Mouse (Mus musculus) small intestine, adult 2 months (tissue): ENCODE results near the gene Prokr2.

Experiments used
- CTCF ChIP-seq: fragments of 200-500 bp; IDR thresholded peaks from 2 replicates; pipeline ENCODE4 v1.5.1; 2012; ENCODE audit warnings: low read depth, mild to moderate bottlenecking, control low read depth, inconsistent platforms, low read length, moderate library complexity, mixed read lengths; ENCODE audit not compliant: insufficient replicate concordance, insufficient read length; ENCODE audit errors: extremely low read depth
- POLR2A ChIP-seq: fragments of 200-500 bp; IDR thresholded peaks from 2 replicates; pipeline ENCODE4 v1.6.1; 2012; ENCODE audit warnings: low read depth, mild to moderate bottlenecking, control low read depth, inconsistent platforms, low read length, moderate library complexity

DNA sequence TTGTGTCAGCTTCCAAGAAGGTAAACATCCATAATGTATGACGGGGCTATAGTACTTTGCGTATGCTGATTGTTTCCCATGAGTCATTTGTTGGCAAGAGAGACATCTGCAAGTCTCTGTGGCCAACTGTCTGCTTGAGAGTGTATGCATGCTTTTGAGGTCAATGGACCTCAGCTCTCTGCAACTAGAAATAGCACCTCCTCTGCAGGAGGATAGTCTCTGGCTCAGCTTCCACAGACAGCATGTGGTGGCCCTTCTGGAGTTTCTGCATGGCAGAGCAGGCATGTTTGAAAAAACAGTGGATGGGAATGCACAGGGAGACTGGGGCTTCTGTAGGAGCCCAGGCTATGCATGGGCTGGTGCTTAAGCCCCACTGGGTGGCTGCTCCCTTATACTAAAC lies 7.8 kb downstream of the Prokr2 start:
- TF ChIP-seq POLR2A (no peak), CTCF (no peak)
